Mouse (Mus musculus): ENCODE measurements around the gene Cx3cr1.
A peak's percentile ranks its signal among the peaks of the same experiment; 100 is the strongest.
"Not testable (repeated sequence)": the region's sequence is repeated elsewhere in the genome, so short reads cannot be mapped to it uniquely, and the experiment has no call there.

Cx3cr1 gene

DNA sequence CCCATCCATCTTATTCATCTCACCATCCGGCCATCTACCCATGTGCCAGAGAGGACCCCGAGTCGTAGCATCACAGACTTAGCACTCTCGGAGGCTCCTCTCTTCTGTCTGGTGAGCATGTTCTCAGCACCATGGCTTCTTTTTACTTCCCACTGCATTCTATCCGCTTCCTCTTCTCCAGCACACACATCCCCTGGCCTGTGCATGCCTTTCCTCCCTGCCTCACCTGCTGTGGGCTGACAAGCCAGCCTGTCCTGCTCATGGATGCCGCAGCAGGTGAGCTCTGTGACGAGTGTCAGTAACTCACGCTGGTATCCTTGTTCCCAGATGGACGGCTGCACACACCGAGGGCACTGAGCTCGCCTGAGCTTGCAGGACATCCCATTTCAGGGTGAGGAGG, at the start of gene Cx3cr1:
TSS of gene Cx3cr1 (minus strand) at position 101 of the 400 bp plus-strand sequence.
- no peak for DNase-seq (ENCODE audit: low read depth)

DNA sequence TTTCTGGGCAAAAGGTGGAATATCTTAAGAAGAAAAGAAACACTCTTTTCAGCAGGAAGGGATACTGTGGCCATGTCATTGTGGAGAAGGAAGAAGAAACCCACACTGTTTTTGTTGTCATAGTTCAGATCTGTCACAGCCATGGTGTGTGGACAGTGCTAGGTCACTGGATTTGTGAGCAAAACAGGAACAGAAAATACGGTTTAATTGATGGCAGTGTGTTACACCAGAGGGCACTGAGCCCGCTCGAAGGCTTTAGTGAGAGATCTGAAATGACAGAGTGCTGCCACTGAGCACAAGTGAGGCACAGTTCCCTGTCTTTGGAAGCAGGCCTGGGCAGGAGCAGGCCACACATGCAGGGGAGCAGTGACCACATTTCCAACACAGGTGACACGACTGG, 48.5 kb upstream of the Cx3cr1 start:
- no peak for DNase-seq (ENCODE audit: low read depth)

GRCm38 (mm10) chr9:120116184-120116624, 46.5 kb upstream of the Cx3cr1 start:
- DNase-seq (ENCODE audit: low read depth): peak; percentile 44

GRCm38 (mm10) chr9:120115580-120115979, 45.9 kb upstream of the Cx3cr1 start:
- DNase-seq (ENCODE audit: low read depth): peak; percentile 47

DNA sequence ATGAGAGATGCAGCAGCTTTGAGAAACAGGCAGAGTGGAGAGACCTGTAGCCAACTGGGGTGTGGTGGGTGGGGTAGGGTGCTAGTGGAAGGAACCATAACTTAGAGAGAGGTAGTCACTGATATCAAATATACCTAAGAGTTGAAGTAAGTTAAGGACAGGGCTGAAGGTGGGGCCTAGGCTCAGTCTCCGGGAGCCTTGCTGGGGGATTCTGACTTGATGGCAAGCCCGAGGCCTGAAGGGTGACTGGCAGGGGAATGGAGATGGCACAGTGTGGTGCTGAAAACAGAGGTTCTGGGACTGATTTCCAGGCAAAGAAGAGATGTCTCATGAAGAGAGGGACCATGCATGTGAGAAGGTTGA, 45.1 kb upstream of the Cx3cr1 start:
- no peak for DNase-seq (ENCODE audit: low read depth)

DNA sequence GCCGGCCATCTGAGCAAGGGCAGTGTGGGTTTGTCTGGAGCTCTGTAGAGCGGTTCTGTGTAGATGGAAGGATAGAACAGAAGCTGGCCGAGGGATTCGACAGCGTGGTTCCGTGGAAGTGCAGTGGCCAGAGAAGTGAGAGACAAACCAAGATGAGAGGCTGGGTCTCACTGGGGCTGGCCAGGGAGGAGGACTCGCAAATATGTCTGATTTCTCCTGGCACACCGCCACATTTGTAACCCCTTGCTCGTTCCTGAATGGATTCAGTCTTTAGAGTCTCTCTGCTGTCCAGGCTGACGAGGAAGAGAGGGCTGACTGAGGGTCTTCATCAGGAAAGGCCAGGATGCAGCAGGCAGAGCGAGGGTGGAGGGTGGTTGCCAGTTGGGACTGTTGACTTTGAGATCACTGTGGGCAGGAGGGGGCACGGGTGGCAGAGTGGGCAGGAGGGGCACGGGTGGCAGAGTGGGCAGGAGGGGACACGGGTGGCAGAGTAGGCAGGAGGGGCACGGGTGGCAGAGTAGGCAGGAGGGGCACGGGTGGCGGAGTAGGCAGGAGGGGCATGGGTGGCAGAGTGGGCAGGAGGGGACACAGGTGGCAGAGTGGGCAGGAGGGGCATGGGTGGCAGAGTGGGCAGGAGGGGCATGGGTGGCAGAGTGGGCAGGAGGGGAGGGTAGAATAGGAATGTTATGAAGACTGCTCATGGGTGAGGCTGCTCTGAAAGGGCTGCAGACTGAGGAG, 44.5 kb upstream of the Cx3cr1 start:
- no peak for DNase-seq (ENCODE audit: low read depth)

- DNase-seq (ENCODE audit: low read depth): no peak
Measured at GRCm38 (mm10) chr9:120113456-120113855, 43.8 kb upstream of the Cx3cr1 start.

DNA sequence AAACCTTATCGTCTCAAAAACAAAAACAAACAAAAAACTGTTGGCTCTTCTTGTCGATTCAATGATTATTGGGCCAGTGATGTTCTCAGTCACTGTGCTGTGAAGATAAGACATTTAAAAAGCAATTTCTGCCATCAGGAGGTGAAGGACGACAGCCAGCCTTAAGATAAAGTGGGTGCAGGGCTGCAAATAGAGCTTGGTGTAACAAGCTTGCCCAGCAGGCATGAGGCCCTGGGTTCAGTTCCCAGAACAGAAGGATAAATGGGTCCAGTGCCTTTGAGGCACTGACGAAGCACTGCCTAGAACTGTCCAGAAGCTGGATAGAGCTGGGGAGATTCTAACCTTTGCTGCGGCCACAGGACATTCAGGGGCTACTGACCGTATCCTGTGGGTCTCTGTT, 42.8 kb upstream of the Cx3cr1 start:
- no peak for DNase-seq (ENCODE audit: low read depth)

DNA sequence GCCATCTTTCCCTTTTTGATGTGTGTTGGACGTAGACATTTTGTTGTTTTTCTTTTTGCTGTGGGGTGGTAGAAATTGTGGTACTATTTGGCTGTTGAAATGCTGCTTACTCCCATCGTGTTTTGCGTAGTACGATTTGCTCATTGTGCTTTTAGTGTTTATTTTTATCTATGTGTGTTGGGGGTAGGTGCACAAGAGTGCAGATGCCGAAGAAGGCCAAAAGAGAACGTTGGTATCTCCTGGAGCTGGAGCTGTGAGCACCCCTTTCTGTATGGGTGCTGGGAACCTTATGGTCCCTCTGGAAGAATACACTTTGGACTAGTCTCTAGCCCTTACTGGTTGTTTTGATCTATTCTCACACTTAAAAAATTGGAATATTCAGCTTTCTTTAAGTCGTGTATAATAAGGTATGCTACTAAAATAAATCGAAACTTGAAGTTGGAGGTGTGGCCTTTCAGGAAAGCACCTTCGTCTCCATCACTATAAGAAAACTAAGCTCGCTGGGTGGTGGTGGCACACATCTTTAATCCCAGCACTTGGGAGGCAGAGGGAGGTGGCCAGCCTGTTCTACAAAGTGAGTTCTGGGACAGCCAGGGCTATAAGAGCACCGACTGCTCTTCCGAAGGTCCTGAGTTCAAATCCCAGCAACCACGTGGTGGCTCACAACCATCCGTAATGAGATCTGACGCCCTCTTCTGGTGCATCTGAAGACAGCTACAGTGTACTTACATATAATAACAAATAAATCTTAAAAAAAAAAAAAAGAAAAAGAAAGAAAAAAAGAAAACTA, 41.7 kb upstream of the Cx3cr1 start:
- no peak for DNase-seq (ENCODE audit: low read depth)

DNA sequence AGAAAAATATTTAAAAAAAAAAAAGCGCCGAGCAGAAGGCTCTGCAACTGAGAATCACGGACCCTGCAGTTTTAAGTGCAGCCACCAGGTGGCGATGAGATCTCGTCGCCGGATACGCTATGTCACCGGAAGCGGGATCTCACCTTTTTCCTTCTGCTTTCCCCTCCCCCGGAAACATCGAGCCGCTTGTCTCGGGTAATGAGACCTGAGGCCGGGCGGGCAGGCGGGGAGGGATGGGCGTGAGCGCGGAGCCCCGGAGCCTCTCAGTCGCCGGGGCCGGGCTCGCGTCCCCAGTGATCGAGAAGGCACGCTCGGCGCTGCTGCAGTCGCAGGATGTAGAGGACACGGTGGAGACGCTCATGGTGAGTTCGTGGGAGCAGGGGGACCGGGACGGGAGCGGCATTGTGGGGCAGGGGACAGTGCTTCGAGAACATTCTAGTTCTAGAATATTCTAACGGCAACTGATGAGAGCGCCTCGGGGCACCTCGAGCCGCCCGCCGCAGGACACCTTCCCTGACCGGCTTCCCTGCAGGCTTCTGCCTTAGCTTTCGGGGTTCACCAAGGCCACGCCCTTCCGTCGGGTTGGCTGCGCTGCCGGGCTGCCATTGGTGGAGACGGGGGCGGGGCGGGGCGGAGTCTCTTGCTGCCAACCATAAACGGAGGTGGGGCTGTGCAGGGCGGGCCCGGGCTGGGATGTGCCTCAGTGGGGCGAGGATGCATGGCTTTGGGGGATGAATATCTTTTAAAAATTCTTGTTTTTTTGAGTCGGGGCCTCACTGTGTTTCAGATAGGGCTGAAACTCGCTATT, 40.7 kb upstream of the Cx3cr1 start, which contains the start of gene Slc25a38:
TSS of gene Slc25a38 (plus strand) at position 164 of the 808 bp plus-strand sequence.
- DNase-seq (ENCODE audit: low read depth): peak; percentile 90

GRCm38 (mm10) chr9:120108953-120109352, 39.3 kb upstream of the Cx3cr1 start:
- not testable (repeated sequence) for DNase-seq (ENCODE audit: low read depth)

GRCm38 (mm10) chr9:120101165-120101564, 31.5 kb upstream of the Cx3cr1 start:
- no peak for DNase-seq (ENCODE audit: low read depth)

GRCm38 (mm10) chr9:120099304-120099703, 29.6 kb upstream of the Cx3cr1 start:
- DNase-seq (ENCODE audit: low read depth): no peak

DNA sequence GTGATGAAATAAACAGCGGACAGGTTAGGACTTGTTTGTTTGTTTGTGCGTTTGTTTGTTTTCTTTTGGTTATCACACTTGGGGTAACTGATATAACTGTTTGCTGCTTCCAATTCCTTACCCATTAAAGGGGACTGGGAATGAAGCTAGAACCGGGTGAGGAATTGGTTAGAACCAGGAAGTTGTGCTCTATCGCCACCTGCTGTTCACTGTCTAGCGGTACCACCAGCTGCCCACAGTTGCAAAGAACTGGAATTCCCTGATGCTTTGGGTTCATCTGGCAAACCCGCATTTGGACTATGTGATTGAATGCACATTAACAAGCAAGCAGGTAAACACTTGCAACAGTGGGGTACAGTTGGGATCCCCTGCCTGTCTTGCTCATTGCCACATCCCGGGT, 29.0 kb upstream of the Cx3cr1 start:
- no peak for DNase-seq (ENCODE audit: low read depth)

GRCm38 (mm10) chr9:120095886-120096285, 26.2 kb upstream of the Cx3cr1 start:
- DNase-seq (ENCODE audit: low read depth): no peak

DNA sequence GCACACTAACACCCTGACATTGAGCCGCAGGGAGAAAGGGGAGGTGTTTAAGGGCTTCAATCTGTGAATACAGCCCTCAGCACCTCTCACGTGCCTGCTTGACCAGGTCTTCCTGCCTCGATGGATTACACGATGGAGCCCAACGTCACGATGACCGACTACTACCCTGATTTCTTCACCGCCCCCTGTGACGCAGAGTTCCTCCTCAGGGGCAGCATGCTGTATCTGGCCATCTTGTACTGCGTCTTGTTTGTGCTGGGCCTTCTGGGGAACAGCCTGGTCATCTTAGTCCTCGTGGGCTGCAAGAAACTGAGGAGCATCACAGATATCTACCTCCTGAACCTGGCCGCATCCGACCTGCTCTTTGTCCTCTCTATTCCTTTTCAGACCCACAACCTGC, 24.0 kb upstream of the Cx3cr1 start:
- no peak for DNase-seq (ENCODE audit: low read depth)

GRCm38 (mm10) chr9:120091696-120092238, 22.1 kb upstream of the Cx3cr1 start, which contains the start of gene Ccr8:
TSS of gene Ccr8 (plus strand) at chr9:120092114.
- no peak for DNase-seq (ENCODE audit: low read depth)

- no peak for DNase-seq (ENCODE audit: low read depth)
Measured at GRCm38 (mm10) chr9:120091086-120091485, 21.4 kb upstream of the Cx3cr1 start.

GRCm38 (mm10) chr9:120089125-120089524, 19.4 kb upstream of the Cx3cr1 start:
- DNase-seq (ENCODE audit: low read depth): no peak

DNA sequence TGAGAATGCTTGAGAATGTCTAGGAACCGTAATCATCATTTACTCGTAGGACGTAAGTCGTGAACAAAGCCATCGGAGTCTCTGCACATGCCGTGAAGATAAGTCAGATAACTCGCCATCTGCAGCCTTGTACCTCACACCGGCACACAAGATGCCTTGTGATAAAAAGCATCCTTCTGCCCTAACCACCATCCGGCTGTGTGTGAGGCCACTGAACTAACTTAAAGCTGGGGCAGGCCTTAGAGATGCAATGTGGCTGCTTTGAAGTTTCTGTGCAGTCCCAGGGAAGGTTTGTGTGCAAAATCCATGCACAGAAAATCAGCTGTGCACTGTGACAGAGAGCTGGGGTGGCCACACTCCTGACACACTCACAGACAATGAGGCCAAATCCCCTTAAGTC, 14.7 kb upstream of the Cx3cr1 start:
- no peak for DNase-seq (ENCODE audit: low read depth)

DNA sequence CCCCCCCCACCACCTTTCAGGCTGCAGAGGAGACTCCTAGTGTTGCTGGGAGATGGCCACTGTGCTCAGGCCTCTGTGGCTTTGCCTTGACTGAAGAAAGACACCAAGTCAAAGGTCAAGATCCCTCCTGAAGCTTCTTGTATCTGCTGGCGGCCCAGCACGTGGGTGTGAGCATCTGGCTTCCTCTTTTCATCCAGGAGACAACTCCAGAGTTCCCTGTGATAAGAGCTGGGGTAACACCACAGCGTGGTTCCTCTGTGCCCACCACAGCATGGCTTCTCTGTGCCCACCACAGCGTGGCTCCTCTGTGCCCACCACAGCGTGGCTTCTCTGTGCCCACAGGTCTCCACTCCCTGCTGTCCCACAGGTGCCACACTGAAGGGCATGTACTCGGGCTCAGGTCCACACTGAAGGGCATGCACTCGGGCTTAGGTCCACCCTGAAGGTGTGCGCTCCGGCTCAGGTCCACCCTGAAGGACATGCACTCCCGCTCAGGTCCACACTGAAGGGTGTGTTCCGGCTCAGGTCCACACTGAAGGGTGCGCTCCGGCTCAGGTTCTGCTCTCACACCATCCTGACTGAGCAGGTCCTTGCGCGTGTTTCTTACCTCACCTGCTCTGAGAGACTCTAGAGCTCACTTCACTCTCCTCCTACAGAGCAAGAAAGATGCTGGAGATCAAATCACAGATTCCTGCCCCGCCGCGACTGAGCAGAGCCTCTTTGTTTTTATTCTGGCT, 13.6 kb upstream of the Cx3cr1 start:
- DNase-seq (ENCODE audit: low read depth): no peak
